Mouse (Mus musculus) layer of hippocampus, adult 2 months (tissue): ENCODE results near the gene Ifrd2. TPM values are rescaled to one million over a fixed set of nuclear protein-coding genes. Genes with fewer than 3 reads are reported as not detected.
A peak's percentile ranks its signal among the peaks of the same experiment; 100 is the strongest.
"Not testable (repeated sequence)": the region's sequence is repeated elsewhere in the genome, so short reads cannot be mapped to it uniquely, and the experiment has no call there.

Experiments
- DNase-seq, 2 experiments: peaks; one replicate each; pipeline ENCODE4 v3.0.0; 2022; ENCODE audit warnings: low spot score in 2 of 2
- H3K27ac ChIP-seq: fragments of 200-600 bp; 2 replicates; pipeline ENCODE4 v1.8.1; 2022
- H3K4me3 ChIP-seq: fragments of 200-600 bp; 2 replicates; pipeline ENCODE4 v1.8.1; 2022; ENCODE audit warnings: mild to moderate bottlenecking
- CTCF ChIP-seq: fragments of 200-600 bp; conservative IDR thresholded peaks from 2 replicates; pipeline ENCODE4 v1.8.1; 2022; ENCODE audit warnings: antibody characterized with exemption, mild to moderate bottlenecking, moderate library complexity
- total RNA-seq, 2 experiments: library from RNA; stranded (reverse); gene quantifications; 2 replicates each; pipeline ENCODE4 v1.2.3; 2021

Ifrd2 gene
- total RNA-seq, 2 experiments from 2014 or later: 13.7 to 15.2 TPM

- no peak for DNase-seq
- no peak for TF ChIP-seq CTCF
- no peak overlapping the region for H3K27ac ChIP-seq
- no peak overlapping the region; the same call in 1 of the 2 replicates for H3K4me3 ChIP-seq
Observed at GRCm38 (mm10) chr9:107570845-107571244, 16.6 kb upstream of the Ifrd2 start.

GRCm38 (mm10) chr9:107571534-107572326 lies 15.7 kb upstream of the Ifrd2 start:
- H3K4me3 ChIP-seq: no peak overlapping the region
- DNase-seq: no peak
- TF ChIP-seq CTCF: no peak
- no peak overlapping the region for H3K27ac ChIP-seq

GRCm38 (mm10) chr9:107572327-107572662 lies 15.1 kb upstream of the Ifrd2 start:
- TF ChIP-seq CTCF: no peak
- no peak for DNase-seq
- Histone ChIP-seq H3K4me3 (no peak overlapping the region), H3K27ac (no peak overlapping the region)

- peak; percentile 56 for TF ChIP-seq CTCF
- H3K27ac ChIP-seq, H3K4me3 ChIP-seq, DNase-seq: not testable (repeated sequence)
Observed at GRCm38 (mm10) chr9:107573774-107574173, 13.7 kb upstream of the Ifrd2 start.

- no peak for DNase-seq
- no peak for TF ChIP-seq CTCF
- Histone ChIP-seq H3K4me3 (no peak overlapping the region), H3K27ac (no peak overlapping the region)
Observed at GRCm38 (mm10) chr9:107575579-107576356, 11.7 kb upstream of the Ifrd2 start.

GRCm38 (mm10) chr9:107576357-107577107 lies 10.9 kb upstream of the Ifrd2 start, which contains the start of gene Hyal1:
TSS of gene Hyal1 (plus strand) at chr9:107576927.
- Histone ChIP-seq H3K27ac (peak within 1 kb of the TSS; percentile 76), H3K4me3 (peak within 1 kb of the TSS; percentile 47)
- peak; percentile 47 to 58 for DNase-seq
- TF ChIP-seq CTCF: no peak

- H3K4me3 ChIP-seq: no peak overlapping the region
- H3K27ac ChIP-seq: peak overlapping the region; percentile 15; the same call in 1 of the 2 replicates
- TF ChIP-seq CTCF: no peak
- DNase-seq: no peak
Observed at GRCm38 (mm10) chr9:107577871-107578270, 9.6 kb upstream of the Ifrd2 start.

- no peak for DNase-seq
- H3K4me3 ChIP-seq: no peak within 1 kb of the TSS
- TF ChIP-seq CTCF: no peak
- peak within 1 kb of the TSS; percentile 92 for H3K27ac ChIP-seq
Observed at GRCm38 (mm10) chr9:107578587-107578986, 8.9 kb upstream of the Ifrd2 start, which contains the start of gene Naa80. TSS of gene Naa80 (plus strand) at chr9:107578887.

GRCm38 (mm10) chr9:107579023-107579900 lies 8.2 kb upstream of the Ifrd2 start:
- TF ChIP-seq CTCF: no peak
- peak in 1 of 2 experiments; percentile 33 for DNase-seq
- H3K4me3 ChIP-seq: no peak overlapping the region
- peak overlapping the region; percentile 92 for H3K27ac ChIP-seq

- TF ChIP-seq CTCF: no peak
- Histone ChIP-seq H3K4me3 (peak within 1 kb of the TSS; percentile 72), H3K27ac (peak within 1 kb of the TSS; percentile 92)
- peak; percentile 85 to 93 for DNase-seq
Observed at GRCm38 (mm10) chr9:107580501-107581317, 6.7 kb upstream of the Ifrd2 start, which contains the start of gene Hyal3. TSS of gene Hyal3 (plus strand) at chr9:107580818.

GRCm38 (mm10) chr9:107581584-107581983 lies 5.9 kb upstream of the Ifrd2 start:
- Histone ChIP-seq H3K27ac (no peak overlapping the region), H3K4me3 (peak overlapping the region; percentile 72; the same call in 1 of the 2 replicates)
- TF ChIP-seq CTCF: no peak

More at GRCm38 (mm10) chr9:107581584-107581983, 5.9 kb upstream of the Ifrd2 start:
- DNase-seq: no peak
